11 mouse cellular contexts compared by ENCODE assay signal in the genomic region with DNA sequence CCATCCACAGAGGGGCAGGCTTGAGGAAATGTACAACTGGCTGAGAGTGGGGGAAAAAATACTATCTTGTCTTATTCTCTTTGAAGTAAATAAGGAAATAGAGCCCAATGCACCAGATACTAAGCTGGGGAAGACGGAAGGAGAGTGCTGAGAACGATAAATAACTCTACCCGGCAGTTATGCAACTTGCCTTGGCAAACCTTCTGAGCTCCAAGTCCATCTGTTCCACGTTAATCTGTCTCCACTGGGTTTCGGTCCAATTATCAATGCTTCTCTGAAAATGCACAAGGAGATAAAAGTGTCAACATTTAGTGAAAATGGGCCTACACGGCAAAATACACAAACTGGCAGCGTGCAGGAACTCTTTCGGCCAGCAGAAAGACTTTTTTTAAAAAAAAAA.
DNase-seq lines count a peak whose midpoint lies in the region; ATAC-seq lines count a peak whose summit lies in the region.
"Had no signal": no experiment of that assay in that cellular context is flagged by ENCODE, and none has a peak within 500 bp of the region (broad histone marks: within the 10 kb centered on the region; RNA-seq: fewer than 3 reads in every experiment).

No protein-coding gene starts in this region.

- H3K36me3 ChIP-seq in lung, embryonic 16.5 days (ENCODE audit: control insufficient read depth, insufficient read depth, low read length), result no peaks in the 10 kb centered on the region
- H3K36me3 ChIP-seq in midbrain, embryonic 14.5 days (ENCODE audit: control insufficient read depth, insufficient read depth, low read length), result no peaks in the 10 kb centered on the region
- H3K36me3 ChIP-seq: embryonic facial prominence, embryonic 12.5 days; limb, embryonic 10.5 days had no signal

- DNase-seq in kidney, adult 8-10 months, result peak; percentile 14 to 39
- DNase-seq in kidney, postnatal 4 days, result no peak
- DNase-seq in cerebellum, adult 11-12 months, result peak; percentile 92
- peak; percentile 80 to 88 for DNase-seq in cerebellum, postnatal 36 days
- no peak for DNase-seq in midbrain, embryonic 14.5 days
- DNase-seq in spleen, adult 12 weeks (ENCODE audit: low spot score), result no peak
- DNase-seq: adrenal gland, postnatal 14 days had no signal

- H3K9me3 ChIP-seq in lung, embryonic 16.5 days (ENCODE audit: control insufficient read depth, low read length), result no peaks in the 10 kb centered on the region
- no peaks in the 10 kb centered on the region for H3K9me3 ChIP-seq in midbrain, embryonic 14.5 days (ENCODE audit: control insufficient read depth, low read length)
- H3K9me3 ChIP-seq: embryonic facial prominence, embryonic 12.5 days; limb, embryonic 10.5 days; megakaryocyte, embryonic 14.5 days had no signal

- peak overlapping the region; percentile 61 for H3K27ac ChIP-seq in lung, embryonic 16.5 days (ENCODE audit: low read length)
- no peak overlapping the region for H3K27ac ChIP-seq in midbrain, embryonic 14.5 days (replicated peaks; ENCODE audit: low read depth, low read length)
- H3K27ac ChIP-seq: embryonic facial prominence, embryonic 12.5 days; limb, embryonic 10.5 days had no signal

- no peaks in the 10 kb centered on the region for H3K27me3 ChIP-seq in lung, embryonic 16.5 days (ENCODE audit: control insufficient read depth, insufficient read depth, low read depth, low read length)
- no peaks in the 10 kb centered on the region for H3K27me3 ChIP-seq in midbrain, embryonic 14.5 days (ENCODE audit: control insufficient read depth, insufficient read depth, low read length)
- H3K27me3 ChIP-seq: embryonic facial prominence, embryonic 12.5 days had no signal

- ATAC-seq in lung, embryonic 16.5 days (ENCODE audit: low read depth), result no peak
- no peak for ATAC-seq in midbrain, embryonic 14.5 days (ENCODE audit: low FRiP score, low TSS enrichment)

- no peak overlapping the region for H3K9ac ChIP-seq in lung, embryonic 16.5 days (ENCODE audit: low read length)
- H3K9ac ChIP-seq in midbrain, embryonic 14.5 days (replicated peaks; ENCODE audit: low read length), result no peak overlapping the region
- H3K9ac ChIP-seq: embryonic facial prominence, embryonic 12.5 days had no signal

- H3K4me3 ChIP-seq in lung, embryonic 16.5 days (ENCODE audit: low read length), result no peak overlapping the region
- H3K4me3 ChIP-seq in midbrain, embryonic 14.5 days (replicated peaks; ENCODE audit: low read depth, low read length), result no peak overlapping the region
- H3K4me3 ChIP-seq: embryonic facial prominence, embryonic 12.5 days; limb, embryonic 10.5 days; megakaryocyte, embryonic 14.5 days had no signal

- 34% methylated on average over 8 of the region's 8 CpGs for WGBS in lung, embryonic 16.5 days
- 86% methylated on average over 8 of the region's 8 CpGs for WGBS in midbrain, embryonic 14.5 days

- H3K4me1 ChIP-seq in lung, embryonic 16.5 days (replicated peaks; ENCODE audit: control insufficient read depth, insufficient read depth, low read length), result no peaks in the 10 kb centered on the region; the same call in 1 of the 2 replicates
- no peaks in the 10 kb centered on the region for H3K4me1 ChIP-seq in midbrain, embryonic 14.5 days (ENCODE audit: control insufficient read depth, insufficient read depth, low read length)
- H3K4me1 ChIP-seq: embryonic facial prominence, embryonic 12.5 days; limb, embryonic 10.5 days had no signal

- H3K4me2 ChIP-seq in lung, embryonic 16.5 days (ENCODE audit: low read depth, low read length), result no peak overlapping the region
- no peak overlapping the region for H3K4me2 ChIP-seq in midbrain, embryonic 14.5 days (ENCODE audit: low read length)
- H3K4me2 ChIP-seq: embryonic facial prominence, embryonic 12.5 days had no signal

Comparison
In these comparisons a context has a peak if more than half of its experiments do, and no peak if none do; other contexts are left out.
1. DNase-seq: peak in kidney, adult 8-10 months (2 of 2), cerebellum, adult 11-12 months (single experiment) and cerebellum, postnatal 36 days (2 of 2); none in kidney, postnatal 4 days (0 of 2), midbrain, embryonic 14.5 days (single experiment) and spleen, adult 12 weeks (single experiment).